Mouse (Mus musculus) liver, embryonic 12.5 days (tissue): Measurements from ENCODE around the gene Entpd1. TPM values are rescaled to one million over a fixed set of nuclear protein-coding genes. Genes with fewer than 3 reads are reported as not detected.

Experiments
- ATAC-seq: fragments of 200-750 bp; cut with Nextera tagmentation; 2 replicates; pipeline ENCODE4 v1.8.0; 2017; ENCODE audit warnings: moderate number of reproducible peaks, mild to moderate bottlenecking, moderate library complexity
- H3K27ac ChIP-seq: fragments of 300-500 bp; sonication (generic); 2 replicates; pipeline ENCODE4 v1.5.1; 2016; ENCODE audit warnings: mild to moderate bottlenecking
- H3K27me3 ChIP-seq: fragments of 300-500 bp; sonication (generic); replicated peaks from 2 replicates; pipeline ENCODE4 v1.6.1; 2016; ENCODE audit warnings: mild to moderate bottlenecking, moderate library complexity
- H3K36me3 ChIP-seq: fragments of 300-500 bp; sonication (generic); 2 replicates; pipeline ENCODE4 v1.6.1; 2016; ENCODE audit warnings: mild to moderate bottlenecking, moderate library complexity
- H3K4me1 ChIP-seq: fragments of 300-500 bp; sonication (generic); 2 replicates; pipeline ENCODE4 v1.6.1; 2016
- H3K4me2 ChIP-seq: fragments of 300-500 bp; sonication (generic); 2 replicates; pipeline ENCODE4 v1.6.1; 2016; ENCODE audit warnings: mild to moderate bottlenecking, moderate library complexity
- H3K4me3 ChIP-seq: fragments of 300-500 bp; sonication (generic); 2 replicates; pipeline ENCODE4 v1.5.1; 2016; ENCODE audit warnings: mild to moderate bottlenecking, moderate library complexity
- H3K9ac ChIP-seq: fragments of 300-500 bp; sonication (generic); 2 replicates; pipeline ENCODE4 v1.6.1; 2016; ENCODE audit warnings: mild to moderate bottlenecking, moderate library complexity
- H3K9me3 ChIP-seq: fragments of 300-500 bp; sonication (generic); replicated peaks from 2 replicates; pipeline ENCODE4 v1.6.1; 2016; ENCODE audit warnings: mild to moderate bottlenecking, moderate library complexity
- WGBS: fragments of 180-500 bp; shearing (Covaris S2); methylation state at CpG from one replicate; pipeline ENCODE4 v1.1.7; 2016; ENCODE audit not compliant: insufficient replicate concordance; 5-methylcytosine and 5-hydroxymethylcytosine counted together
- polyA plus RNA-seq: library from polyadenylated mRNA; unstranded; fragments of >200 nt; fragmentation: Nextera tagmentation; extraction: Ambion mirVana; gene quantifications from 2 replicates; pipeline ENCODE4 v1.2.1, GENCODE M21; 2016

The Entpd1 gene
- polyA plus RNA-seq, 1 experiment from 2014 or later: 2.6 TPM

DNA sequence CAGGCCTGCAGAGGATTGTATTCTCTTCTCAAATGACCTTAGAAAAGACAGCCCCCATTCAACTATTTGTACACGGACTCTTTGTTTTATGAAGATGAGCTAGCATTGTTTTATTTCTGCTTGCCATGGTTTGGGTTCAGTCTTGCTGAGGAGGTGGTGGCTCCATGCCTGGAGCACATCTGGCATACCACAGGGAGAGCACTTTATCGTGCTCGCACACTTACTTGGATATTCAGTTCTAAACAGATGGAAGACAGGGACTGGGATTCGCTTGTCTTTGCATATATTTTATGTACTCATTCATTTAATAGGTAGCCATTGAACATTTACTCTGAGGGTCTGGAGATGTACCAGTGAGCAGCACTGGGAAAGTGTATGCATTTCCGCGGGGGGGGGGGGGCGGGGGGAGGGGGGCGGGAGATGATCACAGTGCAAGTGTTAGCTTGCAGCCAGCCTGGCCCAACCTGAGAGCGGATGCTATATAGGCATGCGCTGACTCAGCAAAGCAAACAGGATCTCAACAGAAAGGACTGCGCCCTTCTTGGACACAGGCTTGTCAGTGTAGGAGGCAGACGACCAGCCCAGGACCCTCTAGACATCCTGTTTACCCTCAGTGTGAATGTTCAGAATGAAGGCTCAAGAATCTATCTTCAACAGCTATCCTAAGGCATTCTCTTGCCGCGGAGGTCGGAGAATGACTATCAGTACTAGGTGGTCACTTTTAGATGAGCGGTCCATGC is 100.9 kb downstream of the Entpd1 start:
- Histone ChIP-seq H3K36me3 (no peaks in the 10 kb centered on the region), H3K4me2 (no peak overlapping the region), H3K9ac (no peak overlapping the region), H3K27me3 (no peaks in the 10 kb centered on the region), H3K4me3 (no peak overlapping the region), H3K9me3 (no peaks in the 10 kb centered on the region), H3K27ac (no peak overlapping the region), H3K4me1 (no peaks in the 10 kb centered on the region)
- WGBS: 75% methylated on average over 15 of the region's 16 CpGs
- no peak for ATAC-seq

DNA sequence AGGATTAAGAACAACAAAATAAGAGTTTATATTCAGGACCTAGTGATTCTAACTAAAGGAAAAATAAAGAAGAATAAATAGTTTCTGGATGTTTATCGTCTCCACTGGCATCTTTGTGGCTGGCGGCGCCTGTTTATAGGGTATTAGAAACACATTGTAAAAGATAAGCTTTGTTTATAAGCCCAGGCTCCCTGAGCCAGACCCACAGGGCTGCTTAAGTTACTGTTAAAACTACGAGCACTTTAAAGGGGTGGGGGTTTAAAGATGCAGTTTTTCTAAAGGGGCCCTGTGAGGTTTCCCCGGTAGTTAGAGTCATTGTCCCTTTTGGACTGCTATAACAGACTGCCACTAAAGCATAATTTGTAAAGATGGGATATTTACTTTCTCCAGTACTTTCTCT is 102.5 kb downstream of the Entpd1 start:
- 70% methylated on average over 5 of the region's 5 CpGs for WGBS
- H3K4me2 ChIP-seq: no peak overlapping the region

DNA sequence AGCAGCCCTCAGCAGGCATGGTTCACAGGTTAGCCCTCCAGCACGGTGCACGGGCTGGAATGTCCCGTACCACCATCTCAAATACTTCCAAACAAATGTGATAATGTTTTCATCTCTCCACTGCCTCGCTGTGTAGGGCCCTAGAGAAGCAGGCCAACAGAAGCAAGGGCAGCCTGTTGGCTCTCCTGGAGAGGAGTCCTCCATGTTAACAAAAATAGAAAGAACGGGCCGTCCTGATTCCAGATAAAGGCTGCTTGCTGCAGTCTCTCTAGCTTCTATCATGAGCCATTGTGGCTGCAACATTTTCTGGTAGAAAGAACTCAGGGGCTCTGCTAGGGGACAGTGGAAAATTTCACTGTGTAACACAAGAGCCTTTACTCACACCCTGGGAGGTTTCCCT is 104.8 kb downstream of the Entpd1 start:
- no peak overlapping the region for H3K4me2 ChIP-seq
- H3K9me3 ChIP-seq: no peaks in the 10 kb centered on the region
- no peak for ATAC-seq
- 0 out of 2 replicates have a peak, but pooled peaks cover 3% of the 10 kb centered on the region for H3K4me1 ChIP-seq
- WGBS: 64% methylated on average over 6 of the region's 6 CpGs
- H3K9ac ChIP-seq: no peak overlapping the region
- no peak overlapping the region for H3K27ac ChIP-seq
- H3K4me3 ChIP-seq: no peak overlapping the region
- H3K27me3 ChIP-seq: no peaks in the 10 kb centered on the region
- H3K36me3 ChIP-seq: no peaks in the 10 kb centered on the region

More for the DNA sequence above, 102.5 kb downstream of the Entpd1 start:
- Histone ChIP-seq H3K27me3 (no peaks in the 10 kb centered on the region), H3K4me3 (no peak overlapping the region), H3K9ac (no peak overlapping the region), H3K36me3 (no peaks in the 10 kb centered on the region), H3K4me1 (no peaks in the 10 kb centered on the region), H3K9me3 (no peaks in the 10 kb centered on the region), H3K27ac (no peak overlapping the region)
- ATAC-seq: no peak

DNA sequence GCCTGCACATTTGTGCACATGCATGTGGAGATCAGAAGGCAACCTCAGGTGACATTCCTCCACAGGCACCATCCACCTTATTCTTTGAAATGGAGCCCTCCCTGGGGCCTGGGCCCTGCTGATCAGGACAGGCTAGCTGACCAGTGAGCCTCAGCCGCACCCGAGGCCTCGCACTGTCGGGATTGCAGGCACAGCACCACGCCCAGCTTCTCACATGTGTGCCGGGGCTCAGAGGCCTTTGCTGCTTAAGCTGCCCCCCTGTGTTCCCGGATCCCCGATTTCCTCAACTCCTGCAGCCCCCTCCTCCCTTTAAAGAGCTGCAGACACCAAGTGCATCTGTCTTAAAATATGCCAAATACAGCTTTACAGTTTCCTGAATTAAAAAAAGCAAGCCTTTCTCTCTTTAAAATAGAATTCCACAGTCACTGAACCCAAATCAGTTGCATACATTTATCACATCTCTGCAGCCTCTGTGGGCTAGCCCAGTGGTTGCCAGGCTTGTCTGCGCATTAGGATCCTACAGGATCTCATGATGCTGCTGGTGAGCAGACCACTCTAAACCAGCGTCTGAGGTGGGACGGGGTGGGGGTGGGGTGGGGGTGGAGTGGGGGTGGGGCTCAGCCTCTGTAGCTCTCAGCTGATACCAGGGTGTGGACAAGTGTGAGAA is 107.4 kb downstream of the Entpd1 start:
- Histone ChIP-seq H3K36me3 (no peaks in the 10 kb centered on the region), H3K9me3 (no peaks in the 10 kb centered on the region), H3K27me3 (no peaks in the 10 kb centered on the region), H3K4me1 (0 out of 2 replicates have a peak, but pooled peaks cover 3% of the 10 kb centered on the region), H3K27ac (no peak overlapping the region), H3K4me2 (no peak overlapping the region), H3K4me3 (no peak overlapping the region), H3K9ac (no peak overlapping the region)
- ATAC-seq: no peak
- WGBS: 48% methylated on average over 11 of the region's 11 CpGs

DNA sequence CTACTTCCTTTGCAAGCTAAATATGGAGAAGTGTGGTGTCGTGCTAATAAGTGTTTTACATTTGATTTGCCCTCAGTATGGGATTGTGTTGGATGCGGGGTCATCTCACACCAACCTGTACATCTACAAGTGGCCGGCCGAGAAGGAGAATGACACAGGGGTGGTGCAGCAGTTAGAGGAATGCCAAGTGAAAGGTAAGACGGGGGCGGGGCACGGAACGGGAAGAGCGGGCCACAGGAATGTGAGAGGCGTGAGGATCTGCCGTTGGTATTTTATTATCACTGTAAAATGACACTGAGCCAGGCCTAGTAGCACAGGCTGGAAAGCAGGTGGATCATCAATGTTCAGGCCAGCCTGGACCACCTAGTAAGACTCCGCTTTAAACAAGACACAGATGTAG is 108.2 kb downstream of the Entpd1 start:
- WGBS: 72% methylated on average over 12 of the region's 12 CpGs
- no peak overlapping the region for H3K4me2 ChIP-seq
- H3K27ac ChIP-seq: no peak overlapping the region
- ATAC-seq: no peak
- H3K9me3 ChIP-seq: no peaks in the 10 kb centered on the region
- no peaks in the 10 kb centered on the region for H3K36me3 ChIP-seq
- H3K4me3 ChIP-seq: no peak overlapping the region
- H3K9ac ChIP-seq: no peak overlapping the region
- 0 out of 2 replicates have a peak, but pooled peaks cover 3% of the 10 kb centered on the region for H3K4me1 ChIP-seq
- H3K27me3 ChIP-seq: no peaks in the 10 kb centered on the region

DNA sequence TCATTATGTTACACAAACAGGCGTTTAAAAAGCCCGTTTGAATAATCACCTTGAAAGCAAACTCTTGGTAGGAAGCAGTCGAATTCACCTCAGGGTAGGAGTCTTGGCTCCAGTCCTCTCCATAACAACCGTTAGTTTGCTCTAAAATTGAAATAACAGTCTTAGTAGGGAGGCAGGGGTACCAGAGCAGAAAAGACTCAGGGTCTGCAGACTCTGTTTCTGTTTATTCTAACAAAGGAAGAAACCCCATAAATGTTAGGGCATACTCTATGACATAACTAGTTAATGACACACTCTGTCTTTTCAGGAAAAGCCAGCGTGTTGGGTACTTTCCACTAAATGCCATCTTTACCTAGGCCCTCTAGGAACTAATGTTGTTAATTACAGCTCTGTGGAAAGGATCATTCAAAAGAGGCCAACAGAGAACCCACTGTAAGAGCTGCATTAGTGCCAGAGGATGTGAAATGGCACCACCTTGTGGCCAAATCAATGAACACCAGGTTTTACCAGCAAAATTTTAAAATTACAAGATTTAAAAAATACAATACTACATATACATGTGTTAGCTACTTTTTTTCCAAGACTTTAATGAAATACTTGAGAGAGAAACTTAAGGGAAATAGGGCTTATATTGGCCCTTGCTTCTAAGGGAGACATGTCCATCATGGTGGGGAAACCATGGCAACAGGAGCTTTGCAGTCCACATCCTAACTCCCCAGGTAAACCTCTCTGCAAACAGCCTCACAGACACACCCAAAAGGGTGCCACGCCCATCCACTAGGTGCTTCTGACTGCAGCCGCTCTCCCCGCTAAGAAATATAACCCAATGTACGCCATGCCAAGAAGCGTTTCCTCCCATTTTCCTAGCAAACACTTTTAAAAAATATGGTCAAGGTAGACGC is 110.2 kb downstream of the Entpd1 start:
- Histone ChIP-seq H3K9ac (no peak overlapping the region), H3K4me3 (no peak overlapping the region), H3K27me3 (no peaks in the 10 kb centered on the region), H3K9me3 (no peaks in the 10 kb centered on the region), H3K4me2 (no peak overlapping the region), H3K36me3 (no peaks in the 10 kb centered on the region), H3K4me1 (0 out of 2 replicates have a peak, but pooled peaks cover 3% of the 10 kb centered on the region), H3K27ac (no peak overlapping the region)
- ATAC-seq: no peak
- WGBS: 52% methylated on average over 11 of the region's 11 CpGs

DNA sequence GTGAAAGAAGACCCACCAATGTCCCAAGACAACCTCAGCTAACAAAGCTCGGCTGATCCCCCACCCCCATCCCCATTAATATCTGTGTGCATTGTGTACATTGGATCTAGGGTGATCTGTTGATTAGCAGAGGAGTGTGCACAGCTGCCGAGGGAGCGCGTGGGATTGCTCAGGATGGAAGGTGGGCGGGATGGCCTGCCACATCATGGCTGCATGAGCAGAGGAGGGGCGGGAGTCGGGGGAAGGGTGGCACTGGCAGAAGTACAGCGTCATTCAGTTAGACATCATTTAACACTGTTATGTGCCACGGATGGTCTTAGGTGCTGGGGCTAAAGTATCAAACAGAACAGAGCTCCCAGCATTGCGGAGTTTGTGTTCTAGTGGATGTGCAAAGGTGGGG is 111.3 kb downstream of the Entpd1 start:
- no peaks in the 10 kb centered on the region for H3K9me3 ChIP-seq
- no peaks in the 10 kb centered on the region for H3K36me3 ChIP-seq
- ATAC-seq: no peak
- no peak overlapping the region for H3K9ac ChIP-seq
- H3K4me2 ChIP-seq: no peak overlapping the region
- H3K27me3 ChIP-seq: no peaks in the 10 kb centered on the region
- no peak overlapping the region for H3K27ac ChIP-seq
- no peak overlapping the region for H3K4me3 ChIP-seq
- 0 out of 2 replicates have a peak, but pooled peaks cover 7% of the 10 kb centered on the region for H3K4me1 ChIP-seq
- 63% methylated on average over 10 of the region's 10 CpGs for WGBS

DNA sequence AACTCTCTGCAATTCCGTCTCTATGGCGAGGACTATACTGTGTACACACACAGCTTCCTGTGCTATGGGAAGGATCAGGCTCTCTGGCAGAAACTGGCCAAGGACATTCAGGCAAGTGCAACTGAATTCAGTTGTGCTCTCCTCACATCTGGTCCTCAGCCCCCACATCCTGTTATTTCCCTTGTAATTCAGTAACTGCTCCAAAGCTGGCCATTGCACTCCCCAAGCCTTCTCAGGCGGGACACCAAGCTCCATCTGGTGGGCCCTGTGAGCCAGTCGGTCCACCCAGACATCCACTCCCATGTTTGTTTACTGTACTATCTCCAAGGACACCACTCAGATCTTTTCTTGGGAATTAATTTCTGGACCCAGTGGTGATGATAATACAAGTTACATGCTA is 114.0 kb downstream of the Entpd1 start:
- 66% methylated on average over 4 of the region's 4 CpGs for WGBS
- no peak overlapping the region for H3K4me2 ChIP-seq
- H3K4me1 ChIP-seq: 0 out of 2 replicates have a peak, but pooled peaks cover 12% of the 10 kb centered on the region
- ATAC-seq: no peak
- no peaks in the 10 kb centered on the region for H3K27me3 ChIP-seq
- no peak overlapping the region for H3K9ac ChIP-seq
- no peak overlapping the region for H3K4me3 ChIP-seq
- no peak overlapping the region for H3K27ac ChIP-seq
- no peaks in the 10 kb centered on the region for H3K36me3 ChIP-seq
- no peaks in the 10 kb centered on the region for H3K9me3 ChIP-seq

DNA sequence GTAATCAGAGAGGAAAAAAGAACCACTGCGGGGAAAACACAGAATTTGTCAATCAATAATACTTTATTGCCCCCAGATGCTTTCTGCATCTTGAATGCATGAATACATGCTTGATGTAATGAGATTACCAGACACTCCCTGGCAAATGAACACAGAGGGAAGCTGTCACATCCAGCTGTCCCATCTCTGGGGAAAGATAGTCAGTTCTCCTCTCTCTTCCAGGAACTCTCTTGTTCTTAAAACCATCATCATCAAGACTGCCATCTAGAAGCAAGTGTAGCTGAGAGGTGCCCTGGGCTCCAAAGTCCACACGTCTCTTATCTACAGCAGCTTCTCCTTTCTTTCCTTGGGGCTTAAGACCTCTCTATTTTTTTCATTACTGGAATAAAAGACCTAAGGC is 114.4 kb downstream of the Entpd1 start:
- H3K36me3 ChIP-seq: no peaks in the 10 kb centered on the region
- no peak overlapping the region for H3K4me3 ChIP-seq
- 0 out of 2 replicates have a peak, but pooled peaks cover 12% of the 10 kb centered on the region for H3K4me1 ChIP-seq
- ATAC-seq: no peak
- H3K27me3 ChIP-seq: no peaks in the 10 kb centered on the region
- no peaks in the 10 kb centered on the region for H3K9me3 ChIP-seq
- 35% methylated on average over 2 of the region's 2 CpGs for WGBS
- H3K4me2 ChIP-seq: no peak overlapping the region
- no peak overlapping the region for H3K27ac ChIP-seq
- H3K9ac ChIP-seq: no peak overlapping the region

DNA sequence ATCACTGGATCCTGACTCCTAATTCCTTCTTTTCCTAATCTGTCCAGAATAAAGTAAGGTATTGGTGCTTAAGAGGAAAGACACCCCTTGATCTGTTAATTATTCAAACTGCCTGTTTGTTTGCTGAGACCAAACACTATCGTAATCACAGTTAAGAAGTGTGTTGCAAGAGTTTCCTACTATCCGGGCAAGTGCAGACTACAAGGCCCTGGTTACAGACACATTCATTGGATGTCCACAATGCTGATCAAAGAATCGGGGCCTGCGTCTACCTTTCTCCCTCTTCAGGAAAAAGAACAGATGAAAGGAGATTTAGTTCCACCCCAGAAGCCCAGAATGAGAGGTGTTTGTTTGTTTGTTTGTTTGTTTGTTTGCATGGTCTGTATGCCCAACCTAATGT is 116.0 kb downstream of the Entpd1 start:
- H3K4me1 ChIP-seq: 0 out of 2 replicates have a peak, but pooled peaks cover 12% of the 10 kb centered on the region
- H3K4me2 ChIP-seq: no peak overlapping the region
- no peaks in the 10 kb centered on the region for H3K27me3 ChIP-seq
- no peak overlapping the region for H3K4me3 ChIP-seq
- no peak overlapping the region for H3K27ac ChIP-seq
- no peak overlapping the region for H3K9ac ChIP-seq
- H3K36me3 ChIP-seq: no peaks in the 10 kb centered on the region
- ATAC-seq: no peak
- 71% methylated on average over 4 of the region's 4 CpGs for WGBS
- H3K9me3 ChIP-seq: no peaks in the 10 kb centered on the region

DNA sequence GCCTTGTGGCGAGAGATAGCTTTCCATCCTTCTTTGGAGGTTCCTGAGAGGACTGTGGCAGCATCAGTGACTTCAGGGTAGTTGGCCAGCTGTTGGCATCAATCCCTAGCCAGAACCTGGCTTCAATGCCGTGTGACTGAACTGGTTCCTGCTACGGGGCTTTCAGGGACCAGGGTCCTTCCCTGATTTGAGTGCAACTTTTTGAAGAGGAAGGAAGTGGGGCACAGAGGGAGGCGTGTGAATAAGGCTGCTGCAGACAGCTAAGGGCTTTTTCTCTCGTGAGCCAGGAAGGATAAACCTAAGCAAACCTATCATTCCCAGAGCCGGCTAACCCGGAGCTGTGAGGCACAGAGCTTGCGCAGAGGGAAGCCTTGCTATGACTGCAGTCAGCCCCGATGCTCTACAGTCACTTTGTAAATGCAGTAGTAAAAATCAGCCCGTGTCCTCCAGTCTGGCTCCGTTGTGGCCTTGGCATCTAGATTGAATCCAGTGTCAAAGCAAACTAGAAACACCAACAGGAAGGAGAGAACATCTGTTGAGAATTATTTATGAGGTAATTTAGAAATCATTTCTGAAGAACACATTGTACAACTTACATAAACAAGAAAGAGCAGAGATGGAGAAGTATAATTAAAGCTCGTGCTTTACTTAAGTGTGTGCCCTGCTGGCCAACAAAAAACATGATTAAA is 116.7 kb downstream of the Entpd1 start:
- Histone ChIP-seq H3K27me3 (no peaks in the 10 kb centered on the region), H3K9ac (no peak overlapping the region), H3K4me2 (no peak overlapping the region), H3K36me3 (no peaks in the 10 kb centered on the region), H3K4me1 (0 out of 2 replicates have a peak, but pooled peaks cover 12% of the 10 kb centered on the region), H3K9me3 (no peaks in the 10 kb centered on the region), H3K27ac (no peak overlapping the region), H3K4me3 (no peak overlapping the region)
- 29% methylated on average over 12 of the region's 12 CpGs for WGBS
- ATAC-seq: no peak
